Mouse (Mus musculus) granulocyte monocyte progenitor cell, adult 5-6 weeks (primary cell): ENCODE data around the gene Hoxc6. TPM values are rescaled to one million over a fixed set of nuclear protein-coding genes. Genes with fewer than 3 reads are reported as not detected.
A peak's percentile ranks its signal among the peaks of the same experiment; 100 is the strongest.

Experiments used
- ATAC-seq: replicated peaks from 2 replicates; pipeline ENCODE4 v1.8.0; 2016; ENCODE audit warnings: mild to moderate bottlenecking, moderate TSS enrichment, inconsistent platforms; ENCODE audit not compliant: poor library complexity, severe bottlenecking
- total RNA-seq, 2 experiments: library from RNA; stranded (forward) in 1 of 2; stranded (reverse) in 1 of 2; fragments of 200-712, 200-1000 nt in 1 of 2; fragments of >200 nt in 1 of 2; fragmentation: Nextera tagmentation in 1 of 2; gene quantifications; 2 replicates each; pipeline ENCODE4 v1.2.3; 2014 to 2017

Gene Hoxc6
- total RNA-seq, 2 experiments from 2014 or later: not detected

DNA sequence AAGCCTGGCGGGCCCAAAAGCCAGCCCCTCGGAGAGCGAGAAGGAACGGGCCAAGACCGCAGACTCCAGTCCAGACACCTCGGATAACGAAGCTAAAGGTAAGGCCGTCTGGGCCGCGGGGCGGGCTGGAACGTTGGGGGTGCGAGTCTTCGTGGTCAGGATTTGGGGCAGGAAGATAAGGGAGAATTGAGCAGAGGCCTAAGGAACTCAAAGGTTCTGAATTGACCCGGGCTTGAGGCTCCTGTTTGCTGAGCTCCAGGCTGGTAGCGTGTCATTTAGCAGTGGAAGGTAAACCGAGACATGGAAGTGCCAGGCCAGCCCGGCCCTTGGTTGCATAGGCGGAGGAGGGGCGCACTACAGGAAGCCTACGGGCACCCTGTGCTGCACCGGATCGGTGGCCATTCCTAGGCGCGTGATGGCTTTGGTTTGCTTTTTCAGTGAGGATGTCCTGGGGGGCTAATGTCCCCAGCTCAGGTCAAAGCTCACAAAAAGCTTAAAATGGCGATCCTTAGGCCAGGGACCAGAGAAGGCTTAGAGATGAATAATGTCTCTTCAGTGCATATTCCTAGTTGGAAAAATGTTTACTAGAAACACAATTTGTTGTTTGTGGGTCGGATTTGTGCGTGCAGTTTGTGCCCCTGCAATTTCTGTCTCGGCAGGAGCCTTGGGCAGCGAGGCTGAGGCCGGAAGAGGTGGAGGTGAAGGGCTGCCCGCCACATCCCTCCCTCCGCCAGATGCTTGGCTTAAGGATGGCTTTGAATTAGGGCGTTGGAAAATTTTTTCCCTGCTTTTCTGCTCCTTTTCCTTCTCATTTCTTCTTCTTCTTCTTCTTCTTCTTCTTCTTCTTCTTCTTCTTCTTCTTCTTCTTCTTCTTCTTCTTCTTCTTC is 30.3 kb upstream of the Hoxc6 start:
- ATAC-seq: no peak

DNA sequence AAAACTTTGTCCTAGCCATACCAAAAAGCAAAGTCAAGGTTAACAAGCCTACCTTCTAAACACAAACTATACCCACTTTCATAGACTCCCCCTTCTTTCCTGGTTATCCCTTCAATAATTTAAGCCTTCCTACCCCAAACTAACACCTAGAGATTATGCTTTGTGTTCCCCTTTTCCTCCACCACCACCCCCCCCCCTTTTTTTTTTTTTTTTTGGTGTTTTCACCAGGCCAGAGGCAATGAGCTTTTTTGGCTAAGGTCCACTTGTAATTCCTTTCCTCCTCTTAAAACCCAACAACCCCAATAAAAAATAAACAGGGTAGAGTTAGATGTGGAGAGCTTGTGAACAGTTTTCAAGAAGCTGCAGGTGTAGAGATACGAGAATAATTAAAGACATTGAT is 28.8 kb upstream of the Hoxc6 start:
- ATAC-seq: no peak

DNA sequence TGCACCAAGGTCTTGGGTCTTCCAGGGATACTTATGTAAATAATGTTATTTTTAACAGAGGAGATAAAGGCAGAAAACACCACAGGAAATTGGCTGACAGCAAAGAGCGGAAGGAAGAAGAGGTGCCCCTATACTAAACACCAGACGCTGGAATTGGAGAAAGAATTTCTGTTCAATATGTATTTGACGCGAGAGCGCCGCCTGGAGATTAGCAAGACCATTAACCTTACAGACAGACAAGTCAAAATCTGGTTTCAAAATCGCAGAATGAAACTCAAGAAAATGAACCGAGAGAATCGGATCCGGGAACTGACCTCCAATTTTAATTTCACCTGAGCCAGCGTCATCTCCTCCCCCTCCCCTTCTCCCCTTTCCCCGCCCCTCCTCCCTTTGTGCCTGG is 27.3 kb upstream of the Hoxc6 start:
- no peak for ATAC-seq

- ATAC-seq: no peak
Observed at GRCm38 (mm10) chr15:102972254-102972653, 25.8 kb upstream of the Hoxc6 start.

GRCm38 (mm10) chr15:102972753-102973152 is 25.3 kb upstream of the Hoxc6 start:
- no peak for ATAC-seq

- ATAC-seq: no peak
Observed at GRCm38 (mm10) chr15:102975034-102975433, 23.0 kb upstream of the Hoxc6 start.

DNA sequence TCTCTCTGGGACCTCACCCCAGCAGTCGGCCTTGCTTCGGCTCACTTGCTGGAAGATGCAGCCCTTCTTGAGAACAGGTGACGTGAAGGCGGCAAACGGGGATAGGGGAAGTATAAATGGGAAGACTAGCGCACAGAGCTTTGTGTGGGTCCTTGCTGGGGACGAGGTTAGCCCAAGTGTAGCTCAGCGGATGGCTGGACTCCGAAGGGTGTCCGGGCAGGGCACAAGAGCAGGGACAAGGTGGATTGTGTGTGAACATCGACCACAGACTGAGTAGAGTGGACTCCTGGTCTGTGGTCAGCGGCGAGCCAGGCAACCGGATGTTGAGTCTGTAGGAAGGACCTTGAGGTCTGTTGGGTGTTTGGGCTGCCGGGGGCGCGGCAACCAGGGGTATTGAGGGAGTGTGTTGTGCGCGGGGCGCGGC is 22.4 kb upstream of the Hoxc6 start:
- peak; percentile 11; the same call in 1 of the 2 replicates for ATAC-seq

GRCm38 (mm10) chr15:102976171-102976570 is 21.9 kb upstream of the Hoxc6 start, which contains the start of gene Hoxc9:
TSS of gene Hoxc9 (plus strand) at chr15:102976439.
- ATAC-seq: no peak

DNA sequence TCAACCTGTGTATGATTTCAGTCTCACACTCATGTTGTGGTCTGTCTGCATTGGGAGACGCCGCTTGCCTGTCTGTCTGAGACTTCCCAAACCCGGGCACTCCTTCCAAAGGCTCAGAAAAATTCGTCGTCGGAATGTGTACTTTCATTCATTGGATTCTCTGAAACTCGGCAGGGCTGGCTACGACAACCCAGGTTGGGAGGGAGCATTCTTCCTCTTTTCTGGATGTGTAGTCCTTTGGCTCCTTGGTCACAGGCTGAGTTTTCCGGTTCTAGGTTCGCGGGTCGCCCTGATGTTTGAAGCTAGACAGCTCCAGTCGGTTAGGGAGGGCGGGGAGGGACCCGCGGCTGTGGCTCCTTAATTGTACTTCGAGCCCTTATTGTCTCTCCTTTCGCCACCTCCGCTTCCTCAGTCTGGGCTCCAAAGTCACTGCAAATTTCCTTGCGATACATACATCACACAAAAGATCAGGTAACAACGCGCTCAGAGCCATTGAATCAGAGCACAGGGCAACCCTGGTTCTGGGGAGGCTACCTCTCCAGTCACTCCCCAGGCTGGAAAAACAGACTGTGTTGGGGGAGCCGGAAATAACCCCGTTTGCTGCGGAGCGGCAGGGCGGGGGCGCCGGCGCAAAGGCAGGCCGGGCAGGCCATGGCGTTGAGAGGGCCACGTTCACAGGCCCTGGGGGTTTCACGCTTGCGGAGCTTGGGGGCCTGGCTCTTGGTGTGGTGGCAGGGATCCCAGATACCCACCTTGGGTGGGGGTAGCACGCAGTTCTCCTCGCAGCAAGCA is 21.2 kb upstream of the Hoxc6 start:
- ATAC-seq: peak; percentile 23; the same call in 1 of the 2 replicates

DNA sequence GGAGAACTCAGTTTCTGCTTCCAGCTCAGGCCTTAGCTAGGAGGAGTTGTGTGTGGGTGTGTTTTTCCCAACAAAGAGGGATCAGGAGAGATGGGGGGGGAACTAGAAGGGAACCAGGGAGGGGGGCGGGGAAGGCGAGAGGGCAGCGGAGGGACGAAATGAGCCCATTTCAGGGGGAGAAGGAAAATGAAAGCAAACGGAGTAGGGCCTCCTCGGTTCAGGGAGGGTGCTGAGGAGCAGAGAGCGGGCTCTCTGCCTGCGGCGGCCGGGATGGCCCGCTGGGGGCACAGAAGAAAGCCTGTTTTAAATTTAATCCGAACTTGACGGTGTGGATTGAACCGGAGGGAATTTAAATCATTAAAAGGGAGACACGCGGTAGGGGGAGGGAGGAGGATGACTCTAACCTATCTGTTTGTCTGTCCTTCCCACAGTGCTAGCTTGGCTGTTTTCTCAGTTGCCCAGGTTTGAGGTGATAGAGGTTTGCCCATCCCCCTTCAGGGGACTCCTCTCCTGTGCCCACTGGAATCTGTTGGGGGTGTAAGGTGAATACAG is 20.6 kb upstream of the Hoxc6 start:
- ATAC-seq: no peak

GRCm38 (mm10) chr15:102978615-102979515 is 19.2 kb upstream of the Hoxc6 start:
- ATAC-seq: peak; percentile 36; the same call in 1 of the 2 replicates

DNA sequence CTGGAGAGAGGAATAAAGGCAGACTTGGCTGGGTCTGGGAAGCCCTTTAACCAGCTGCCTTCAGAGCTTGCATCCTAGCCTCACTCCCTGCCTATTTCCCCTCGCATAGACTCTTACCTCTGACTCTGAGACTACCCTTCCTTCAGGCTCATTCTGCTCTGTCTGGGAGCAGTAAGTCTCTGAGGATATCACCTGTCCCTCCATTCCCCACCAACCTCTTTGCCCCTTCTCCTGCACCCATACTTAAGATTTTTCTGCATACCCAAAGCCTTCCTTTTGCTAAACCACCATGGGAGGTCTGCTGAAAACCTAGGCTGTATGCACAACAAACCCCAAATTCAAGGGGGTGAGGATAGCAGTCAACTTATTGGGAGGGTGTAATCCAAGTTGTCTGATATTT is 18.1 kb upstream of the Hoxc6 start:
- no peak for ATAC-seq

GRCm38 (mm10) chr15:102980352-102980751 is 17.7 kb upstream of the Hoxc6 start:
- ATAC-seq: no peak

DNA sequence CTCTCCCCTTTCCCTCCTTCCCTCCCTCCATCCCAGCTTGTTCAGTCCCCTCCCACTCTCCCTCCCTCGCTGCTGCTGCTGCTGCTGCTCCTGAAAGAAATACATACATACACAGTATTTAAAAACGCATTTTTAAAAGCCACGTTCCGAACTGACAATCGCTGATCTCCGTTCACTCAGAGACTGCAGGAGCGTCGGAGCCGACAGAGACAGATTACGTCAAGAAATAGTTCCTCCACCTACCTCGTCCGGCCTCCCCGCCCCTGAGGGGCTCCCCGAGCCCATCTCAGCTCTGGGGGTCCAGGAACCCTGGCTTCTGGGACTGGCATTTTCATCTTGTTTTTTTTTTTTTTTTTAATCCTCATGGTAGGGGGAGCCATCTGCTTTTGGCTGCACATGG is 17.1 kb upstream of the Hoxc6 start:
- no peak for ATAC-seq

- ATAC-seq: peak; percentile 25; the same call in 1 of the 2 replicates
Observed at GRCm38 (mm10) chr15:102981379-102982288, 16.4 kb upstream of the Hoxc6 start.

DNA sequence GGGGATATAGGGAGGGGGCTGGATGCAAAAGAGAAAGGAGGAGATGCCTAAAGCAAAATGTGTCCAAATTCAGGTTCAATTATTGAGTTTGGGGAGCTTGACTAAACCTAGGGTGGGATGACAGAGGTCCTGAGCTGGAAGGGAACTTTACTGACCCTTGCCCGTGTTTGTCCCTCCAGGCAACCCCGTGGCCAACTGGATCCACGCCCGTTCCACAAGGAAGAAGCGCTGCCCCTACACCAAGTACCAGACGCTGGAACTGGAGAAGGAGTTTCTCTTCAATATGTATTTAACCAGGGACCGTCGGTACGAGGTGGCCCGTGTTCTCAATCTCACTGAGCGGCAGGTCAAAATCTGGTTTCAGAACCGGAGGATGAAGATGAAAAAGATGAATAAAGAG is 14.3 kb upstream of the Hoxc6 start:
- no peak for ATAC-seq

DNA sequence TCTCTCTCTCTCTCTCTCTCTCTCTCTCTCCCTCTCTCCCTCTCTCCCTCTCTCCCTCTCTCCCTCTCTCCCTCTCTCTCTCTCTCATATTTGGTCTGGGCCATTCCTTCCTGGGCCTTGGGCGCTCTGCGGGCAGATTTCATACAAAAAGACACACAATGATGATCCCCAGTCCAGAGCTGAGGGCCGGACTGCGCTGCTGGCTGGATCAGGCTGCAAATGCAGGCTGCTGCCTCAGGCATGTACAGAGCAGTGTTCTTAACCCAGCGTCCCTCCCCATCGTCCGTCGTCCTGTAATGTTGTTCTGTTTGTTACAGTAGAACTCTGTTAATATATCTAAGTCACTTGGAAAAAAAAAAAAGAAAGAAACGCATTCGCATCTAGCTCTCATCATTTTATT is 13.5 kb upstream of the Hoxc6 start:
- ATAC-seq: no peak

GRCm38 (mm10) chr15:102984925-102985324 is 13.1 kb upstream of the Hoxc6 start:
- ATAC-seq: no peak
